9 mouse cellular contexts compared by ENCODE assay signal in genomic region chr19:52992880-52993440, GRCm38 (mm10). TPM values are rescaled to one million over a fixed set of nuclear protein-coding genes. Genes with fewer than 3 reads are reported as not detected.
A peak's percentile ranks its signal among the peaks of the same experiment; 100 is the strongest.
DNase-seq lines count a peak whose midpoint lies in the region; ATAC-seq and TF ChIP-seq lines count a peak whose summit lies in the region.
"Had no signal": no experiment of that assay in that cellular context is flagged by ENCODE, and none has a peak within 500 bp of the region (broad histone marks: within the 10 kb centered on the region; RNA-seq: fewer than 3 reads in every experiment).

No protein-coding gene starts in this region.

- no peaks in the 10 kb centered on the region for H3K27me3 ChIP-seq in liver, adult 2 months (ENCODE audit: control insufficient read depth, insufficient read depth, low read length)
- no peaks in the 10 kb centered on the region for H3K27me3 ChIP-seq in lung, embryonic 15.5 days
- H3K27me3 ChIP-seq: liver, embryonic 15.5 days had no signal

- intact Hi-C loops in gastrocnemius, postnatal 14 days (cut with DNase I; ENCODE audit: low total_unique reads): no loop called here

- no peaks in the 10 kb centered on the region for H3K79me2 ChIP-seq in liver, adult 2 months (ENCODE audit: control insufficient read depth, insufficient read depth, low read length)

- peaks cover 39% of the 10 kb centered on the region for H3K36me3 ChIP-seq in liver, adult 2 months (ENCODE audit: control insufficient read depth, insufficient read depth, low read length)
- H3K36me3 ChIP-seq in lung, embryonic 15.5 days: peaks cover 67% of the 10 kb centered on the region

- 0 out of 2 replicates have a peak, but pooled peaks have one; percentile 16 for TF ChIP-seq CTCF in liver, adult 2 months (IDR thresholded peaks at IDR 0.05; ENCODE audit: low read depth, low read length)

- H3K4me3 ChIP-seq in liver, adult 2 months (ENCODE audit: insufficient read depth, low read depth, low read length): no peak overlapping the region
- no peak overlapping the region for H3K4me3 ChIP-seq in lung, embryonic 15.5 days
- H3K4me3 ChIP-seq: liver, embryonic 15.5 days had no signal

- H3K9me3 ChIP-seq in lung, embryonic 15.5 days: no peaks in the 10 kb centered on the region
- H3K9me3 ChIP-seq: liver, embryonic 15.5 days had no signal

- 85% methylated on average over 11 of the region's 11 CpGs for WGBS in liver, adult 2 months
- WGBS in lung, embryonic 15.5 days: 71% methylated on average over 11 of the region's 11 CpGs

- DNase-seq in liver, adult 2 months (ENCODE audit: extremely low read depth, low read depth, low spot score): no peak
- DNase-seq in liver: no peak
- peak; percentile 36 for DNase-seq in adipocyte (ENCODE audit: low spot score)
- peak; percentile 49 for DNase-seq in kidney, postnatal 14 days
- DNase-seq in right cerebral cortex, adult 18-20 months: peak; percentile 51
- no peak for DNase-seq in gastrocnemius, postnatal 14 days

- no peak overlapping the region for H3K27ac ChIP-seq in liver, adult 2 months (replicated peaks; ENCODE audit: insufficient read depth, low read depth, low read length)
- H3K27ac ChIP-seq in lung, embryonic 15.5 days: no peak overlapping the region
- H3K27ac ChIP-seq: liver, embryonic 15.5 days had no signal

- no peak overlapping the region for H3K9ac ChIP-seq in liver, adult 2 months (ENCODE audit: low read depth, low read length)
- no peak overlapping the region for H3K9ac ChIP-seq in lung, embryonic 15.5 days
- H3K9ac ChIP-seq: liver, embryonic 15.5 days had no signal

- TF ChIP-seq POLR2A in liver, adult 2 months (IDR thresholded peaks at IDR 0.05; ENCODE audit: extremely low read depth, insufficient read depth, low read length): no peak

- no peak overlapping the region for H3K4me2 ChIP-seq in lung, embryonic 15.5 days
- H3K4me2 ChIP-seq: liver, embryonic 15.5 days had no signal

- no peaks in the 10 kb centered on the region for H3K4me1 ChIP-seq in liver, adult 2 months (ENCODE audit: control insufficient read depth, insufficient read depth, low read length)
- H3K4me1 ChIP-seq in lung, embryonic 15.5 days: no peaks in the 10 kb centered on the region
- H3K4me1 ChIP-seq: liver, embryonic 15.5 days had no signal

- peak; percentile 73 for ATAC-seq in granulocyte monocyte progenitor cell, adult 5-6 weeks (replicated peaks; ENCODE audit: poor library complexity, severe bottlenecking)
- ATAC-seq in lung, embryonic 15.5 days (ENCODE audit: borderline replicate concordance, extremely low read depth, low FRiP score, low TSS enrichment): peak; percentile 42; the same call in 1 of the 2 replicates

RNA-seq across cellular contexts. Expression of gene Xpnpep1, which starts 47.1 kb away (rescaled TPM):
- 38.3 and 38.4 TPM in 2 replicates for total RNA-seq in liver, adult 2 months (2014; rRNA removed)
- 37.1 and 38.8 TPM in 2 replicates for polyA plus RNA-seq in liver, adult 2 months (2012; rRNA removed)
- total RNA-seq in granulocyte monocyte progenitor cell, adult 5-6 weeks (2014; fragmentation: Nextera tagmentation): 43.6 and 77.0 TPM in 2 replicates
- 49.8 and 70.5 TPM in 2 replicates for total RNA-seq in granulocyte monocyte progenitor cell, adult 5-6 weeks (2017)
- 167 and 169 TPM in 2 replicates for polyA plus RNA-seq in lung, embryonic 15.5 days (2015; fragmentation: Nextera tagmentation; extraction: Ambion mirVana)
- total RNA-seq in gastrocnemius, postnatal 14 days (2021): 10 to 100 TPM; 63.1 to 75.1 TPM

Comparison
In these comparisons a context has a peak if more than half of its experiments do, and no peak if none do; other contexts are left out.
1. DNase-seq: peak in adipocyte (single experiment), kidney, postnatal 14 days (single experiment) and right cerebral cortex, adult 18-20 months (single experiment); none in liver, adult 2 months (single experiment), liver (single experiment) and gastrocnemius, postnatal 14 days (single experiment).